Mouse (Mus musculus): ENCODE data around the gene Xdh. TPM values are rescaled to one million over a fixed set of nuclear protein-coding genes. Genes with fewer than 3 reads are reported as not detected.

Xdh gene
- polyA plus RNA-seq, 1 experiment = 0.33 TPM

- Histone ChIP-seq H3K79me3 (ENCODE audit: low read depth) (no peaks in the 10 kb centered on the region), H3ac (ENCODE audit: control insufficient read depth, insufficient read length, low read depth) (no peak overlapping the region), H3K4me3 (ENCODE audit: insufficient read depth, poor library complexity, severe bottlenecking) (no peak overlapping the region), H3K79me2 (ENCODE audit: control insufficient read depth, insufficient read depth) (no peaks in the 10 kb centered on the region), H3K27me3 (ENCODE audit: control insufficient read depth, insufficient read depth, insufficient read length) (peaks cover 6% of the 10 kb centered on the region), H3K36me3 (ENCODE audit: control insufficient read depth, insufficient read depth) (no peaks in the 10 kb centered on the region)
- TF ChIP-seq MYOG (IDR thresholded peaks at IDR 0.05; ENCODE audit: control insufficient read depth, extremely low read depth, insufficient read length) (no peak), MAX (IDR thresholded peaks at IDR 0.05) (no peak), FOSL1 (IDR thresholded peaks at IDR 0.05; ENCODE audit: insufficient read depth, low read length, poor library complexity, severe bottlenecking) (no peak), MYOD1 (IDR thresholded peaks at IDR 0.05; ENCODE audit: control insufficient read depth, insufficient read length, low read depth) (no peak), CEBPB (IDR thresholded peaks at IDR 0.05; ENCODE audit: low read depth) (no peak), USF1 (IDR thresholded peaks at IDR 0.05; ENCODE audit: low read depth) (no peak), CTCF (IDR thresholded peaks at IDR 0.05; ENCODE audit: control insufficient read depth, insufficient read depth, insufficient read length) (no peak)
These were observed 43.9 kb downstream of the Xdh start for GRCm38 (mm10) chr17:73906076-73906475.

- H3K4me3 ChIP-seq (ENCODE audit: insufficient read depth, poor library complexity, severe bottlenecking) = no peak overlapping the region
- H3K36me3 ChIP-seq (ENCODE audit: control insufficient read depth, insufficient read depth) = no peaks in the 10 kb centered on the region
- TF ChIP-seq MYOD1 (IDR thresholded peaks at IDR 0.05; ENCODE audit: control insufficient read depth, insufficient read length, low read depth) = no peak
- no peak for TF ChIP-seq USF1 (IDR thresholded peaks at IDR 0.05; ENCODE audit: low read depth)
- TF ChIP-seq MAX (IDR thresholded peaks at IDR 0.05) = no peak
- TF ChIP-seq FOSL1 (IDR thresholded peaks at IDR 0.05; ENCODE audit: insufficient read depth, low read length, poor library complexity, severe bottlenecking) = no peak
- no peak for TF ChIP-seq CTCF (IDR thresholded peaks at IDR 0.05; ENCODE audit: control insufficient read depth, insufficient read depth, insufficient read length)
- no peak for TF ChIP-seq CEBPB (IDR thresholded peaks at IDR 0.05; ENCODE audit: low read depth)
- no peak for TF ChIP-seq MYOG (IDR thresholded peaks at IDR 0.05; ENCODE audit: control insufficient read depth, extremely low read depth, insufficient read length)
- H3K79me3 ChIP-seq (ENCODE audit: low read depth) = no peaks in the 10 kb centered on the region
- H3K27me3 ChIP-seq (ENCODE audit: control insufficient read depth, insufficient read depth, insufficient read length) = peaks cover 6% of the 10 kb centered on the region
- H3K79me2 ChIP-seq (ENCODE audit: control insufficient read depth, insufficient read depth) = no peaks in the 10 kb centered on the region
- no peak overlapping the region for H3ac ChIP-seq (ENCODE audit: control insufficient read depth, insufficient read length, low read depth)
These were observed 44.8 kb downstream of the Xdh start for GRCm38 (mm10) chr17:73905043-73905750.

- Histone ChIP-seq H3K4me3 (ENCODE audit: insufficient read depth, poor library complexity, severe bottlenecking) (no peak overlapping the region), H3ac (ENCODE audit: control insufficient read depth, insufficient read length, low read depth) (no peak overlapping the region), H3K79me2 (ENCODE audit: control insufficient read depth, insufficient read depth) (no peaks in the 10 kb centered on the region), H3K79me3 (ENCODE audit: low read depth) (no peaks in the 10 kb centered on the region), H3K27me3 (ENCODE audit: control insufficient read depth, insufficient read depth, insufficient read length) (peaks cover 3% of the 10 kb centered on the region), H3K36me3 (ENCODE audit: control insufficient read depth, insufficient read depth) (no peaks in the 10 kb centered on the region)
- TF ChIP-seq CEBPB (IDR thresholded peaks at IDR 0.05; ENCODE audit: low read depth) (no peak), MAX (IDR thresholded peaks at IDR 0.05) (no peak), MYOG (IDR thresholded peaks at IDR 0.05; ENCODE audit: control insufficient read depth, extremely low read depth, insufficient read length) (no peak), FOSL1 (IDR thresholded peaks at IDR 0.05; ENCODE audit: insufficient read depth, low read length, poor library complexity, severe bottlenecking) (no peak), USF1 (IDR thresholded peaks at IDR 0.05; ENCODE audit: low read depth) (no peak), CTCF (IDR thresholded peaks at IDR 0.05; ENCODE audit: control insufficient read depth, insufficient read depth, insufficient read length) (no peak), MYOD1 (IDR thresholded peaks at IDR 0.05; ENCODE audit: control insufficient read depth, insufficient read length, low read depth) (no peak)
These were observed 46.9 kb downstream of the Xdh start for GRCm38 (mm10) chr17:73903121-73903520.

- no peaks in the 10 kb centered on the region for H3K36me3 ChIP-seq (ENCODE audit: control insufficient read depth, insufficient read depth)
- TF ChIP-seq MAX (IDR thresholded peaks at IDR 0.05) (no peak), CEBPB (IDR thresholded peaks at IDR 0.05; ENCODE audit: low read depth) (no peak)
- H3K27me3 ChIP-seq (ENCODE audit: control insufficient read depth, insufficient read depth, insufficient read length) = no peaks in the 10 kb centered on the region
- no peaks in the 10 kb centered on the region for H3K79me2 ChIP-seq (ENCODE audit: control insufficient read depth, insufficient read depth)
- no peaks in the 10 kb centered on the region for H3K79me3 ChIP-seq (ENCODE audit: low read depth)
- H3K4me3 ChIP-seq (ENCODE audit: insufficient read depth, poor library complexity, severe bottlenecking) = no peak overlapping the region
- no peak overlapping the region for H3ac ChIP-seq (ENCODE audit: control insufficient read depth, insufficient read length, low read depth)
These were observed 47.8 kb downstream of the Xdh start for GRCm38 (mm10) chr17:73902234-73902636.

- H3K79me3 ChIP-seq (ENCODE audit: low read depth) = no peaks in the 10 kb centered on the region
- no peaks in the 10 kb centered on the region for H3K79me2 ChIP-seq (ENCODE audit: control insufficient read depth, insufficient read depth)
- TF ChIP-seq CEBPB (IDR thresholded peaks at IDR 0.05; ENCODE audit: low read depth) (no peak), USF1 (IDR thresholded peaks at IDR 0.05; ENCODE audit: low read depth) (no peak), MAX (IDR thresholded peaks at IDR 0.05) (no peak), CTCF (IDR thresholded peaks at IDR 0.05; ENCODE audit: control insufficient read depth, insufficient read depth, insufficient read length) (no peak), FOSL1 (IDR thresholded peaks at IDR 0.05; ENCODE audit: insufficient read depth, low read length, poor library complexity, severe bottlenecking) (no peak), MYOD1 (IDR thresholded peaks at IDR 0.05; ENCODE audit: control insufficient read depth, insufficient read length, low read depth) (no peak), MYOG (IDR thresholded peaks at IDR 0.05; ENCODE audit: control insufficient read depth, extremely low read depth, insufficient read length) (no peak)
- no peak overlapping the region for H3ac ChIP-seq (ENCODE audit: control insufficient read depth, insufficient read length, low read depth)
- H3K36me3 ChIP-seq (ENCODE audit: control insufficient read depth, insufficient read depth) = no peaks in the 10 kb centered on the region
- H3K27me3 ChIP-seq (ENCODE audit: control insufficient read depth, insufficient read depth, insufficient read length) = no peaks in the 10 kb centered on the region
- H3K4me3 ChIP-seq (ENCODE audit: insufficient read depth, poor library complexity, severe bottlenecking) = no peak overlapping the region
These were observed 55.6 kb downstream of the Xdh start for GRCm38 (mm10) chr17:73894399-73894798.

- no peaks in the 10 kb centered on the region for H3K79me2 ChIP-seq (ENCODE audit: control insufficient read depth, insufficient read depth)
- H3K36me3 ChIP-seq (ENCODE audit: control insufficient read depth, insufficient read depth) = no peaks in the 10 kb centered on the region
- no peaks in the 10 kb centered on the region for H3K27me3 ChIP-seq (ENCODE audit: control insufficient read depth, insufficient read depth, insufficient read length)
- TF ChIP-seq MYOG (IDR thresholded peaks at IDR 0.05; ENCODE audit: control insufficient read depth, extremely low read depth, insufficient read length) = no peak
- no peak for TF ChIP-seq FOSL1 (IDR thresholded peaks at IDR 0.05; ENCODE audit: insufficient read depth, low read length, poor library complexity, severe bottlenecking)
- no peak for TF ChIP-seq MAX (IDR thresholded peaks at IDR 0.05)
- TF ChIP-seq USF1 (IDR thresholded peaks at IDR 0.05; ENCODE audit: low read depth) = no peak
- no peak for TF ChIP-seq MYOD1 (IDR thresholded peaks at IDR 0.05; ENCODE audit: control insufficient read depth, insufficient read length, low read depth)
- TF ChIP-seq CEBPB (IDR thresholded peaks at IDR 0.05; ENCODE audit: low read depth) = no peak
- no peak for TF ChIP-seq CTCF (IDR thresholded peaks at IDR 0.05; ENCODE audit: control insufficient read depth, insufficient read depth, insufficient read length)
- no peaks in the 10 kb centered on the region for H3K79me3 ChIP-seq (ENCODE audit: low read depth)
- no peak overlapping the region for H3ac ChIP-seq (ENCODE audit: control insufficient read depth, insufficient read length, low read depth)
- H3K4me3 ChIP-seq (ENCODE audit: insufficient read depth, poor library complexity, severe bottlenecking) = no peak overlapping the region
These were observed 56.2 kb downstream of the Xdh start for GRCm38 (mm10) chr17:73893822-73894221.

All from C2C12 (cell line).